In the genomic region with DNA sequence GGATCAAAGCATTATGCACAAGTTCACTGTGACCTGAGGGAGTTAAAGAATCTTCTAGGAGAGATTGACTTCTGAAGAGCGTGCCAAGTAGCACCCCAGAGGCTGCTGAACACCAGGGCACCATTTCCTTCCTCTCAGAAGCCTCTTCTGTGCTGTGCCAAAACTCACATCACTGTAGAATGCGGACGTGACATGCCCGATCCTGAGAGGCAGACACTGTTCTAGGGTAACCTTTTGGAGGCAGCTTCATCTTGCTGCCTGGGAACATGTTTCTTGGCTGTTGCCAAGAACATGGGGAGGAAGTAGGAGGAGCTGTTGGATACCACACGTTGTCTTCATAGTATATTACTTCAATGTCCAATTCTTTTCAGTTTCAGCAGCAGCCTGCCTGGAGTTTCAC, we compare ENCODE assay signal across 12 mouse cellular contexts.
DNase-seq lines count a peak whose midpoint lies in the region; ATAC-seq and TF ChIP-seq lines count a peak whose summit lies in the region.
"Had no signal": no experiment of that assay in that cellular context is flagged by ENCODE, and none has a peak within 500 bp of the region (broad histone marks: within the 10 kb centered on the region; RNA-seq: fewer than 3 reads in every experiment).

No protein-coding gene starts in this region.

- intact Hi-C loops in left cerebral cortex, postnatal 4 days (cut with DNase I) = loop anchor here (5.0 kb wide), 1 partner anchor 224 kb away; a partner anchor contains a TSS

- ATAC-seq in embryonic facial prominence, embryonic 15.5 days (ENCODE audit: insufficient number of reproducible peaks, low FRiP score, low TSS enrichment, low read depth) = peak; percentile 54; the same call in 1 of the 2 replicates
- peak; percentile 87 for ATAC-seq in lung, postnatal 0 days
- ATAC-seq in midbrain, embryonic 16.5 days = no peak

- H3K9me3 ChIP-seq in embryonic facial prominence, embryonic 15.5 days (replicated peaks) = no peaks in the 10 kb centered on the region
- peaks cover 4% of the 10 kb centered on the region; the same call in 1 of the 2 replicates for H3K9me3 ChIP-seq in lung, postnatal 0 days (ENCODE audit: low read length)
- H3K9me3 ChIP-seq in midbrain, embryonic 16.5 days (replicated peaks; ENCODE audit: control insufficient read depth, low read length, poor library complexity, severe bottlenecking) = no peaks in the 10 kb centered on the region
- H3K9me3 ChIP-seq: forebrain, embryonic 10.5 days; limb, embryonic 15.5 days; neural tube, embryonic 12.5 days had no signal

- no peaks in the 10 kb centered on the region for H3K27me3 ChIP-seq in embryonic facial prominence, embryonic 15.5 days
- no peaks in the 10 kb centered on the region for H3K27me3 ChIP-seq in lung, postnatal 0 days (replicated peaks; ENCODE audit: insufficient read depth, low read length)
- H3K27me3 ChIP-seq in midbrain, embryonic 16.5 days (ENCODE audit: control insufficient read depth, insufficient read depth, low read depth, low read length) = no peaks in the 10 kb centered on the region
- H3K27me3 ChIP-seq: limb, embryonic 15.5 days; neural tube, embryonic 12.5 days had no signal

- no peak overlapping the region for H3K4me2 ChIP-seq in embryonic facial prominence, embryonic 15.5 days (replicated peaks)
- H3K4me2 ChIP-seq in lung, postnatal 0 days (replicated peaks; ENCODE audit: low read depth, low read length) = no peak overlapping the region
- H3K4me2 ChIP-seq in midbrain, embryonic 16.5 days (ENCODE audit: low read length) = no peak overlapping the region
- H3K4me2 ChIP-seq: limb, embryonic 15.5 days; neural tube, embryonic 12.5 days had no signal

- no peak for TF ChIP-seq CTCF in lung, postnatal 0 days (IDR thresholded peaks at IDR 0.05)

- H3K4me3 ChIP-seq in embryonic facial prominence, embryonic 15.5 days (replicated peaks) = no peak overlapping the region
- H3K4me3 ChIP-seq in lung, postnatal 0 days (ENCODE audit: low read depth, low read length) = no peak overlapping the region
- no peak overlapping the region for H3K4me3 ChIP-seq in midbrain, embryonic 16.5 days (ENCODE audit: low read depth, low read length)
- H3K4me3 ChIP-seq: forebrain, embryonic 10.5 days; limb, embryonic 15.5 days; neural tube, embryonic 12.5 days had no signal

- H3K27ac ChIP-seq in embryonic facial prominence, embryonic 15.5 days (replicated peaks) = no peak overlapping the region
- H3K27ac ChIP-seq in lung, postnatal 0 days (ENCODE audit: low read length) = peak overlapping the region; percentile 69; the same call in 1 of the 2 replicates
- H3K27ac ChIP-seq in midbrain, embryonic 16.5 days (ENCODE audit: low read length) = no peak overlapping the region
- H3K27ac ChIP-seq: forebrain, embryonic 10.5 days; limb, embryonic 15.5 days; neural tube, embryonic 12.5 days had no signal

- peak; percentile 4 to 6 for DNase-seq in cerebellum, postnatal 10 days
- DNase-seq in cerebellum, adult 9-10 months = no peak
- peak; percentile 44 to 58 for DNase-seq in left cerebral cortex, adult 18-20 months (ENCODE audit: low spot score in 2 of 2)
- no peak for DNase-seq in left cerebral cortex, postnatal 4 days
- DNase-seq in lung, postnatal 0 days (ENCODE audit: low spot score) = peak; percentile 84
- no peak for DNase-seq in adrenal gland, postnatal 36 days
- DNase-seq: kidney, postnatal 10 days had no signal

- H3K9ac ChIP-seq in embryonic facial prominence, embryonic 15.5 days = no peak overlapping the region
- no peak overlapping the region for H3K9ac ChIP-seq in lung, postnatal 0 days (replicated peaks; ENCODE audit: low read depth)
- no peak overlapping the region for H3K9ac ChIP-seq in midbrain, embryonic 16.5 days (ENCODE audit: low read depth, low read length)
- H3K9ac ChIP-seq: limb, embryonic 15.5 days; neural tube, embryonic 12.5 days had no signal

- WGBS in embryonic facial prominence, embryonic 15.5 days = 47% methylated on average over 5 of the region's 5 CpGs
- WGBS in lung, postnatal 0 days = 29% methylated on average over 5 of the region's 5 CpGs
- WGBS in midbrain, embryonic 16.5 days = 69% methylated on average over 5 of the region's 5 CpGs

- TF ChIP-seq EP300 in lung, postnatal 0 days (IDR thresholded peaks at IDR 0.05) = peak; percentile 28; the same call in 1 of the 2 replicates

- no peaks in the 10 kb centered on the region for H3K4me1 ChIP-seq in embryonic facial prominence, embryonic 15.5 days
- H3K4me1 ChIP-seq in lung, postnatal 0 days (ENCODE audit: insufficient read depth, low read depth, low read length) = 0 out of 2 replicates have a peak, but pooled peaks cover 3% of the 10 kb centered on the region
- no peaks in the 10 kb centered on the region for H3K4me1 ChIP-seq in midbrain, embryonic 16.5 days (ENCODE audit: control insufficient read depth, insufficient read depth, low read length)
- H3K4me1 ChIP-seq: forebrain, embryonic 10.5 days; limb, embryonic 15.5 days; neural tube, embryonic 12.5 days had no signal

- H3K36me3 ChIP-seq in embryonic facial prominence, embryonic 15.5 days = no peaks in the 10 kb centered on the region
- no peaks in the 10 kb centered on the region for H3K36me3 ChIP-seq in lung, postnatal 0 days (ENCODE audit: insufficient read depth, low read length)
- no peaks in the 10 kb centered on the region for H3K36me3 ChIP-seq in midbrain, embryonic 16.5 days (ENCODE audit: control insufficient read depth, insufficient read depth, low read length)
- H3K36me3 ChIP-seq: forebrain, embryonic 10.5 days; limb, embryonic 15.5 days; neural tube, embryonic 12.5 days had no signal

Comparison
In these comparisons a context has a peak if more than half of its experiments do, and no peak if none do; other contexts are left out.
1. DNase-seq: peak in cerebellum, postnatal 10 days (2 of 2), left cerebral cortex, adult 18-20 months (2 of 2) and lung, postnatal 0 days (single experiment); none in cerebellum, adult 9-10 months (single experiment), left cerebral cortex, postnatal 4 days (single experiment) and adrenal gland, postnatal 36 days (0 of 2).